Mouse (Mus musculus): ENCODE results near the gene Scai.
"Not testable (repeated sequence)": the region's sequence is repeated elsewhere in the genome, so short reads cannot be mapped to it uniquely, and the experiment has no call there.

- TF ChIP-seq CTCF (conservative IDR thresholded peaks at IDR 0.05; ENCODE audit: insufficient read depth, insufficient read length, low read depth, low read length); POLR2A (IDR thresholded peaks at IDR 0.05; ENCODE audit: low read depth, low read length): not testable (repeated sequence)
Observed at GRCm38 (mm10) chr2:39109712-39110111, 80.8 kb downstream of the Scai start.

All from kidney, adult 2 months (tissue).